Mouse (Mus musculus): Measurements from ENCODE around the gene Olfr523.
A peak's percentile ranks its signal among the peaks of the same experiment; 100 is the strongest.
"Not testable (repeated sequence)": the region's sequence is repeated elsewhere in the genome, so short reads cannot be mapped to it uniquely, and the experiment has no call there.

The Olfr523 gene

GRCm38 (mm10) chr7:140172936-140173335 lies at the start of gene Olfr523:
TSS of gene Olfr523 (plus strand) at chr7:140173217.
- no peak for DNase-seq (ENCODE audit: low spot score in 2 of 2)

- DNase-seq (ENCODE audit: low spot score in 2 of 2), result no peak
Measured at GRCm38 (mm10) chr7:140124382-140124781, 48.6 kb upstream of the Olfr523 start.

GRCm38 (mm10) chr7:140125278-140126021 lies 47.6 kb upstream of the Olfr523 start:
- DNase-seq (ENCODE audit: low spot score in 2 of 2), result peak; percentile 84 to 85

- DNase-seq (ENCODE audit: low spot score in 2 of 2), result no peak
Measured at GRCm38 (mm10) chr7:140126022-140126350, 47.0 kb upstream of the Olfr523 start.

- DNase-seq (ENCODE audit: low spot score in 2 of 2), result no peak
Measured at GRCm38 (mm10) chr7:140126934-140127333, 46.1 kb upstream of the Olfr523 start.

GRCm38 (mm10) chr7:140127911-140128310 lies 45.1 kb upstream of the Olfr523 start:
- no peak for DNase-seq (ENCODE audit: low spot score in 2 of 2)

GRCm38 (mm10) chr7:140132184-140132583 lies 40.8 kb upstream of the Olfr523 start:
- not testable (repeated sequence) for DNase-seq (ENCODE audit: low spot score in 2 of 2)

GRCm38 (mm10) chr7:140134033-140134432 lies 39.0 kb upstream of the Olfr523 start:
- DNase-seq (ENCODE audit: low spot score in 2 of 2), result not testable (repeated sequence)

- no peak for DNase-seq (ENCODE audit: low spot score in 2 of 2)
Measured at GRCm38 (mm10) chr7:140135106-140135770, 37.8 kb upstream of the Olfr523 start.

- DNase-seq (ENCODE audit: low spot score in 2 of 2), result peak; percentile 91 to 97
Measured at GRCm38 (mm10) chr7:140137135-140138020, 35.6 kb upstream of the Olfr523 start, which contains the start of gene Mtg1. TSS of gene Mtg1 (plus strand) at chr7:140137564.

GRCm38 (mm10) chr7:140138021-140138310 lies 35.1 kb upstream of the Olfr523 start:
- DNase-seq (ENCODE audit: low spot score in 2 of 2), result no peak

- peak; percentile 24 to 64 for DNase-seq (ENCODE audit: low spot score in 2 of 2)
Measured at GRCm38 (mm10) chr7:140141350-140141749, 31.7 kb upstream of the Olfr523 start.

- no peak for DNase-seq (ENCODE audit: low spot score in 2 of 2)
Measured at GRCm38 (mm10) chr7:140144550-140144949, 28.5 kb upstream of the Olfr523 start.

GRCm38 (mm10) chr7:140153383-140153782 lies 19.6 kb upstream of the Olfr523 start:
- no peak for DNase-seq (ENCODE audit: low spot score in 2 of 2)

GRCm38 (mm10) chr7:140153829-140154217 lies 19.2 kb upstream of the Olfr523 start:
- DNase-seq (ENCODE audit: low spot score in 2 of 2), result no peak

GRCm38 (mm10) chr7:140154218-140154927 lies 18.6 kb upstream of the Olfr523 start, which contains the start of gene Sprn:
TSS of gene Sprn (minus strand) at chr7:140154877.
- no peak for DNase-seq (ENCODE audit: low spot score in 2 of 2)

- no peak for DNase-seq (ENCODE audit: low spot score in 2 of 2)
Measured at GRCm38 (mm10) chr7:140160363-140160762, 12.7 kb upstream of the Olfr523 start.

- no peak for DNase-seq (ENCODE audit: low spot score in 2 of 2)
Measured at GRCm38 (mm10) chr7:140164664-140165063, 8.4 kb upstream of the Olfr523 start, which contains the start of gene Olfr522. TSS of gene Olfr522 (minus strand) at chr7:140164764.

- DNase-seq (ENCODE audit: low spot score in 2 of 2), result no peak
Measured at GRCm38 (mm10) chr7:140167950-140168349, 5.1 kb upstream of the Olfr523 start.

- no peak for DNase-seq (ENCODE audit: low spot score in 2 of 2)
Measured at GRCm38 (mm10) chr7:140169386-140169785, 3.6 kb upstream of the Olfr523 start.

GRCm38 (mm10) chr7:140170863-140171262 lies 2.2 kb upstream of the Olfr523 start:
- no peak for DNase-seq (ENCODE audit: low spot score in 2 of 2)

- DNase-seq (ENCODE audit: low spot score in 2 of 2), result no peak
Measured at GRCm38 (mm10) chr7:140179176-140179575, 6.2 kb downstream of the Olfr523 start.

All from thymus, postnatal 10 days (tissue).